Mouse (Mus musculus) right cerebral cortex, postnatal 14 days (tissue): ENCODE results near the gene Ppp3r1.

Source experiments
- DNase-seq: peaks from one replicate; pipeline ENCODE4 v3.0.0; 2022

The Ppp3r1 gene

DNA sequence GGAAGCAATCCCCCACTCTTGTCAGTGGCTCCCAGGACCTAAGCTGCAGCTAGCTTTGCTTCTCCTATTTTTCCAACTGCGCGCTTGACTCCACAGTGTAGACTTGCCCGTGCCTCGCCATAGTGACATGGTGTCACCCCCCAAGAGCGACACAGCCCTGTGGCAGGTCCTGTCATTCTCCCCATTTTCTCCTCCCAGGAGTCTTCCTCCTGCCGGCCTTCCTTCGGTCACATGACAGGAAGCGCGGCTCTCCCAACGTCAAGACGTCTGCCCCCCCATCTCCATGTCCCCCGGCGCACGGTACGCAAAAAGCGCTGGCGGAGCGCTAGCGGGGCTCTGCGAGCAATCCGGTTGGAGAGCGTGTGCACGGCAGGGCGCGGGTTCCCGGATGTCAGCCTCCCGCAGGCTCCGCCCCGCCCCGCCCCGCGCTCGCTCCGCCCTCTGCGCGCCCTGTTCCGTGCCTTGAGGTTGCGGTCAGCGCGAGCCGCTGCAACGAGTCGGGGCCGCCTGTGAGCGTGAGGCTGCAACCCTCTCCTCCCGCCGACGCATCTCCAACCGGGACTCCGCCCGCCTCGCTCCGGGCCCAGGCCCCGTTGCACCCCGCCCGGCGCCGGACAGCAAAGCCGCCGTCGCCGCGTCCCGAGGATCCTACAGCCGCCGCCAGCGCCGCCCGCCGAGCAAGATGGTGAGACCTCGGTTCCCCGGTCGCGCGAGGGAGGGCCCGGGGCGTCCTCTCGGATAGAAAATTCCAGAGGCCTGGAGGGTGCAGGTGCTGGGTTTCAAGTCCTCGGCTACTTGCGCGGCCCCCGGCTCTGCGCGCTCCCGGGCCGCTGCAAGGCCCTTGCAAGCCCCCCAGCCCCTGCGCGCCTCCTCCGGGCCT lies at the start of gene Ppp3r1:
Gene Ppp3r1, plus strand, starts transcription at position 406 of the 880 bp plus-strand sequence.
- DNase-seq, result peak; percentile 98

GRCm38 (mm10) chr11:17112419-17113090 lies 46.5 kb upstream of the Ppp3r1 start:
- no peak for DNase-seq

DNA sequence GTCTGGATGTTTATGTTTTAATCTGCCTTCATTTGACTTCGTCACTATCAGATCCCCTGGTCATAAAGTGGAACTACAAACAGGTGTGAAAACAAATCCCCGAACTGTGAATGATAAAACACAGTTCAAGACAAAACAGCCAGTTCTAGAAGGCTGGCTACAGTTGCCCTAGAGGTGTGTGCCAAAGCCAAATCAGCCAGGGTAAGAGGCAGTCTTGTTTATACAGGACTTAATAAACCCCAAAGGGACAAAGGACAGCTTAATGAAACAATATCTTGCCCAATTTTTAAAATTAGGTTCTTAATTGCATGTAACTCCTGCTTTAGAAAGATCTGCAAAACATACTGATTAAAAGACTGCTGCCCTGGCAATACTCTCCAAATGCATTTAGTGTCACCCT lies 32.6 kb upstream of the Ppp3r1 start:
- DNase-seq, result no peak

- DNase-seq, result no peak
Measured at GRCm38 (mm10) chr11:17135638-17136037, 23.4 kb upstream of the Ppp3r1 start.

DNA sequence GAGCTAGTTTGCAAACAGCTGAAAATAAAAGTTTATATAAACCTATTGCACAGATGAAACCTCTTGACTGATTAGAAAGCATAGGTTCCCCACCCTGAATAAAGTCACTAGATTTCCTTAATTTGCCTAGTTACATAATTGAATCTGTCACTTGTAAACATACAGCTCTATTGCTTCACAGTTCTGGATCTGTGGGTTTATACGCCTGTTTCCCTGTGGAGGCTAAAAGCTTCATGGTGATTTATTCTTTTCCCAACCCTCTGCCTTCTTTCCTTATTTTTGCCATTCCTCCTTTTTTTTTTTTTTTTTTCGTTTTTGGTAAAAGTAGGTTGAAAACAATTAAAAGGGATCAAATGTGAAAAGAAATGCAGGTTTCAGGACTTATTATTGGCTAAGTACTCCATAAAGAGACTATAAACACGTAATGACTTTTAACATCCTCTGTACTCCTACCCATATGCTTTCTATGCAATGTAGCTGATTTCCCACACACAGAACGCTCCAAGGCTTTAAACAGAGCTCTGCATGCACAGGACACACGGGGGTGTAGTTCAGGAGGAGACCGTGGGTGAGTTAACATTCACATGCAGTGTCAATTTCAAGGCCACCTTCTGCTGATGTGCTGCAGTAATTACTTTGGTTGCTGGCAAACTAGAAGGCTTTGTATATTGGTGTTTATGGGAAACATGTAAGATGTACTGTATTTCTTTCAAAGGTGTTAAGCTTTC lies 20.6 kb upstream of the Ppp3r1 start:
- DNase-seq, result no peak

GRCm38 (mm10) chr11:17159738-17160241 lies 727 bp downstream of the Ppp3r1 start:
- DNase-seq, result peak; percentile 47

DNA sequence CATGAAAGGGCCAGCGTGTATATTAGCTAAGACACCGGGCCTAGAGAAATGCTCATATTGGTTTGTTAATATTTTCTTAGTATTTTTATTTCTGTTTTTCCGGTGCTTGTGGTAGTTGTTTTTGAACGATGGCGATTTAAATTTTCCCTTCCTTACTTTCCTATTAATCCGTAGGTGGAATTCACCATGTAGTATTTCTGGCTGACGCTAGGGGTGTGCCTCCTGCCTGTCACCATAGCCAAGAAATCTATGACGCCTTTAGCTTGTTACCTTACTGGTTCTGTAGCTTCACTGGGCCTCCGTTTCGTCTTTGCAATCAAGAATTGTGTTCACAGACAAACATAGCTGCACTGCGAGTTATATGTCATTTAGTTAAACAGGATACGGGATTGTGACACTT lies 1.2 kb downstream of the Ppp3r1 start:
- DNase-seq, result peak; percentile 32

GRCm38 (mm10) chr11:17163956-17164355 lies 4.9 kb downstream of the Ppp3r1 start:
- no peak for DNase-seq

DNA sequence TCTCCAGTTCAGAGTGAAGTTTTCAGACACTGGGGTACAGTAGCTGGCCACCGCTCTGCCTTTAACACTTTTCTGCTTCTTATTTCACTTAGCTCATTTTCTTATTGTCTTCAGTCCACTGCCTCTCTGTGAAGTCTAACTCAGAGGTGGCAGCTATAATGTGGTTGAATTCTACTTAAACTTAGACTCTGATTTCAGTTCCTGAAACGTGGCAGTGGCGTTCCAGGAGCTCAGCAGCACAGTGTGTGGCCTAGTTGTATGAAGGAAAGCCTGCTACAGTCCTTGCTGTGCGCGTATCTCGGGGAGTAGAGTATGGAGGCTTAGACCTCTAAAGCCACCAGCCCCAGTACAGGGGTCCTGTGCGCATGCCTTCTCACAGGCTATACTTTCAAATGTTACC lies 7.6 kb downstream of the Ppp3r1 start:
- DNase-seq, result no peak

DNA sequence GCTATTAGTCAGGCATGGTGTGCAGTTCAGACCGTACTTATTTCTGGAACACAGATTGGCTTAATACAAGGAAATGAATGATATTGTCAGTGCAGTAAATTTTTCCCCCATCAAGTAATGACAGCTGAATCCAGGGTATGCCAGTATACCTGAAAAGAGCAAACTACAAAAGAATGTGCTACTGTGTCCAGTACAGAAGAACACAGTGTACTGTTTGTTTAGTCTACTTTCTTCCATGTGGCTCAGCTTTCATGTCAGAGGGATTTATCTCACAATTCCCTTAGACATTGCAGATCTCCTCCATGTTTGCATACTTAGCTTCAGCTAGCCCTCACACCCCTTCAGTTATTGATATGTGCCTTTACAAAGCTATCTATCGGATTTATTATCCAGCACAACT lies 10.2 kb downstream of the Ppp3r1 start:
- DNase-seq, result no peak

GRCm38 (mm10) chr11:17170938-17171729 lies 12.1 kb downstream of the Ppp3r1 start:
- no peak for DNase-seq

DNA sequence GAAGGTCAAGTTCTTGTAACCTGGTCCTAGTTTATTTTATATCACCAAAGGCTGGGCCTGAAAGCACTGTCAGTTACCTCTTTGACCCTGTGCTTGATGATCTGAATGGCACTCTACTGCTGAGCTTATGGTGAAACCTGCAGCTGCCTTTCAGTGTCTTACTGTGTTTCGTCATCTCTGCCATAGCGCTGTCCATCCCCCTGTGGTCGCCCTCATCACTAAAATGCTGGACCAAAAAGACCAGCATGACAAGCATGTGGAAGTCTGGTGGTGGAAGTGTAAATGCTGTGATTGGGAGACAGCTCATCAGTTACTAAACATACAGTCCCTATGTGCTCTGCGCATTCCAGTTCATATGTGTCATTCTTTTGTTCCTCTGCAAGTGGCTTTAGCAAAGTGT lies 13.2 kb downstream of the Ppp3r1 start:
- no peak for DNase-seq

DNA sequence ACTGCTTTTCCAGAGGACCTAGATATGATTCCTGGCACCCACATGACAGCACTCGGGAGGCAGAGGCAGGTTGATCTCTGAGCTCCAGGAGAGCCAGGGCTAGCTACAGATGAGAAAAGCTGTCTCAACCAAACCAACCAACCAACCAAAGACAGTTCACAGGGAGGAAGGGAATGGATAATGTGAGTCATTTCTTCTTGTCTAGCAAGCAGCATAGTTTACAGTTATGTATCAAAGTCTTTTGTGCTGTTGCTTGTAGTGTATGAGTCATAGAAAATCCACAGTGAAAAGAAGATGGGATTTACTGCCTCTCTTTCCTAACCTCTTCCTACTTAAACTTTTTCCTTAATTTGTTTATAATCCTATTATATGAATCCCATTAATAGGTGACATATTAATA lies 17.6 kb downstream of the Ppp3r1 start:
- DNase-seq, result no peak

GRCm38 (mm10) chr11:17180753-17181152 lies 21.7 kb downstream of the Ppp3r1 start:
- DNase-seq, result no peak

DNA sequence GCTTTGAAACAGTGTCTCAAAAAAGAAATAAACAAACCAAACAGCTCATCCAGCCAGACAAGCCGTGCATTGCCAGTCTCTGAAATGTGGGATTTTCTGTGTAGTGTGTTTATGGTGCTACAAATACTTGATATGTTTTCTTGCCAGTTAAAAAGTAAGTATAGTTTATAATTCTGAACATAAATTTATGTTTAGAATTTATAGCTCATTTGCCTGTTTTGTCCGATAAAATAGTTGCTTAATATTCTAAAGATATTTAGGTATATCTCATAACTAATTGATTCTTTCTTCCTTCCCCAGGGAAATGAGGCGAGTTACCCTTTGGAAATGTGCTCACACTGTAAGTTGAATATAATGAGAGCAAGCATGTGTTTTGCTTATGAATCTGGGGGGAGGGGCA lies 22.7 kb downstream of the Ppp3r1 start, which contains the start of gene Wdr92:
Gene Wdr92, plus strand, starts transcription at position 301 of the 400 bp plus-strand sequence.
- no peak for DNase-seq

- DNase-seq, result no peak
Measured at GRCm38 (mm10) chr11:17183165-17183564, 24.1 kb downstream of the Ppp3r1 start.

- DNase-seq, result no peak
Measured at GRCm38 (mm10) chr11:17187649-17188048, 28.6 kb downstream of the Ppp3r1 start.

DNA sequence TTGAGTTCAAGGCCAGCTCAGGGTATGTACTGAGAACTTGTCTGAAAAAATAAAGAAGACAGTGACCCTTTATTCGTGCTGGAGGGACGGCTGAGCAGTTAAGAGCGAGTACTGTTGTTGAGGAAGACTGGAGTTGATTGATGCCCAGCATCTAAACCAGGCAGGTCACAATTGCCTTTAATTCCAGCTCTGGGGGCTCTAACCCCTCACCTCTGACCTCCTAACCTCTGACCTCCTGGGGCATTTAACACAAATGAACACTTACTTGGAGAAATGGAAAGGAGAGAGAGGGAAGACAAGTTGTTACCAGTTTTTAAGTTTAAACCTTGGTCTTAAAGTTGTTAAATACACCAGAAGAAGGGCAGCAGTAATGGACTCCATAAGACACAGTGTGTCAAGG lies 29.7 kb downstream of the Ppp3r1 start:
- no peak for DNase-seq

- DNase-seq, result no peak
Measured at GRCm38 (mm10) chr11:17192151-17192844, 33.2 kb downstream of the Ppp3r1 start.

DNA sequence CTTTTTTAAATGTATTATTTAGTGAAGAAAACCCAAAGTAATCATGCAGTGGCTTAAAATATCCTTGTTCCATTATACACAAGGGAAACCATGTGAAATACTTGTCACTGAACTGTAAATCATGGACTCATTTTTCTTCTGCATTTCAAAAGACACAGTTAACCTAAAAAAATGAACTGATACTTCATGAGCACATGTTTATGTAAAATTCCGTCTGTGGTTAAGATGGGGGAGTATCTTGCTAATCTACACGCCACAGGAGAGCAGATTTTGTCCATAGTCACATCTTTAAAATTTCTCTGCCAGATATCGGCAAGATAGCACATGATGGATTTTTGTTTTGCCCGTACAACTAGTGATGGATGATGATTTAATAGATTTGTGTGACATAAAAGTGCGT lies 40.1 kb downstream of the Ppp3r1 start:
- DNase-seq, result no peak

- no peak for DNase-seq
Measured at GRCm38 (mm10) chr11:17199840-17200501, 40.9 kb downstream of the Ppp3r1 start.
